Comparison of ENCODE assay signal across 19 mouse cellular contexts in genomic region chr6:118937536-118937935, GRCm38 (mm10).
A peak's percentile ranks its signal among the peaks of the same experiment; 100 is the strongest.
DNase-seq lines count a peak whose midpoint lies in the region; ATAC-seq lines count a peak whose summit lies in the region.
"Had no signal": no experiment of that assay in that cellular context is flagged by ENCODE, and none has a peak within 500 bp of the region (broad histone marks: within the 10 kb centered on the region; RNA-seq: fewer than 3 reads in every experiment).

No protein-coding gene starts in this region.

- WGBS in heart, embryonic 11.5 days (ENCODE audit: insufficient replicate concordance): 86% methylated on average over 5 of the region's 5 CpGs

- no peaks in the 10 kb centered on the region for H3K27me3 ChIP-seq in heart, embryonic 11.5 days (ENCODE audit: control insufficient read depth, insufficient read depth, low read length)
- H3K27me3 ChIP-seq: embryonic facial prominence, embryonic 13.5 days; forebrain, embryonic 13.5 days; heart, embryonic 12.5 days; intestine, embryonic 15.5 days; Patski had no signal

- peaks cover 35% of the 10 kb centered on the region for H3K4me1 ChIP-seq in heart, embryonic 11.5 days (ENCODE audit: control insufficient read depth, insufficient read depth, low read length)
- H3K4me1 ChIP-seq: intestine, embryonic 15.5 days had no signal

- H3K4me2 ChIP-seq in heart, embryonic 11.5 days: no peak overlapping the region
- H3K4me2 ChIP-seq: embryonic facial prominence, embryonic 13.5 days; forebrain, embryonic 13.5 days; heart, embryonic 12.5 days; hindbrain, embryonic 14.5 days; intestine, embryonic 15.5 days had no signal

- no peak for ATAC-seq in heart, embryonic 11.5 days (replicated peaks; ENCODE audit: insufficient number of reproducible peaks, low FRiP score, low TSS enrichment)
- ATAC-seq: activated CD4-positive, CD25-positive, alpha-beta regulatory T cell, adult 4 months; forebrain, embryonic 13.5 days; forebrain, postnatal 0 days; intestine, embryonic 15.5 days; Patski had no signal

- no peaks in the 10 kb centered on the region for H3K36me3 ChIP-seq in heart, embryonic 11.5 days (ENCODE audit: control insufficient read depth, insufficient read depth, low read length)
- H3K36me3 ChIP-seq: embryonic facial prominence, embryonic 13.5 days; heart, embryonic 12.5 days; hindbrain, embryonic 10.5 days; intestine, embryonic 15.5 days had no signal

- H3K4me3 ChIP-seq in heart, embryonic 11.5 days (ENCODE audit: low read depth, low read length): no peak overlapping the region
- H3K4me3 ChIP-seq: embryonic facial prominence, embryonic 13.5 days; forebrain, embryonic 13.5 days; heart, adult 2 months; heart, embryonic 12.5 days; hindbrain, embryonic 10.5 days; intestine, embryonic 15.5 days had no signal

- no peak overlapping the region for H3K9ac ChIP-seq in heart, embryonic 11.5 days (ENCODE audit: low read depth, low read length)
- H3K9ac ChIP-seq: embryonic facial prominence, embryonic 13.5 days; forebrain, embryonic 13.5 days; forebrain, postnatal 0 days; heart, embryonic 12.5 days; hindbrain, embryonic 14.5 days; intestine, embryonic 15.5 days had no signal

- intact Hi-C loops in left cerebral cortex, postnatal 4 days (cut with DNase I): no loop called here
- intact Hi-C loops in left cerebral cortex, postnatal 14 days (cut with DNase I): no loop called here

- peak; percentile 30 for DNase-seq in left cerebral cortex, postnatal 4 days
- DNase-seq in left cerebral cortex, postnatal 14 days (ENCODE audit: low spot score in 2 of 2): no peak
- DNase-seq in cerebellum, adult 8-10 months: peak; percentile 51
- peak; percentile 67 to 75 for DNase-seq in cerebellum, postnatal 14 days
- DNase-seq in spleen, postnatal 10 days (ENCODE audit: low spot score in 2 of 2): no peak
- DNase-seq in testis, postnatal 10 days (ENCODE audit: low spot score): no peak
- DNase-seq: adrenal gland, postnatal 14 days; forebrain, postnatal 0 days; gastrocnemius, postnatal 14 days; heart, adult 2 months had no signal

- H3K9me3 ChIP-seq in heart, embryonic 11.5 days (replicated peaks; ENCODE audit: control insufficient read depth, low read length): no peaks in the 10 kb centered on the region
- H3K9me3 ChIP-seq: embryonic facial prominence, embryonic 13.5 days; forebrain, embryonic 13.5 days; heart, embryonic 12.5 days; hindbrain, embryonic 10.5 days; intestine, embryonic 15.5 days had no signal

- no peak overlapping the region for H3K27ac ChIP-seq in heart, embryonic 11.5 days (ENCODE audit: low read depth, low read length)
- H3K27ac ChIP-seq: embryonic facial prominence, embryonic 13.5 days; heart, adult 2 months; hindbrain, embryonic 10.5 days; hindbrain, embryonic 14.5 days; intestine, embryonic 15.5 days had no signal

Comparison
In these comparisons a context has a peak if more than half of its experiments do, and no peak if none do; other contexts are left out.
1. DNase-seq: peak in left cerebral cortex, postnatal 4 days (single experiment), cerebellum, adult 8-10 months (single experiment) and cerebellum, postnatal 14 days (2 of 2); none in left cerebral cortex, postnatal 14 days (0 of 2), spleen, postnatal 10 days (0 of 2) and testis, postnatal 10 days (single experiment).